In the genomic region with DNA sequence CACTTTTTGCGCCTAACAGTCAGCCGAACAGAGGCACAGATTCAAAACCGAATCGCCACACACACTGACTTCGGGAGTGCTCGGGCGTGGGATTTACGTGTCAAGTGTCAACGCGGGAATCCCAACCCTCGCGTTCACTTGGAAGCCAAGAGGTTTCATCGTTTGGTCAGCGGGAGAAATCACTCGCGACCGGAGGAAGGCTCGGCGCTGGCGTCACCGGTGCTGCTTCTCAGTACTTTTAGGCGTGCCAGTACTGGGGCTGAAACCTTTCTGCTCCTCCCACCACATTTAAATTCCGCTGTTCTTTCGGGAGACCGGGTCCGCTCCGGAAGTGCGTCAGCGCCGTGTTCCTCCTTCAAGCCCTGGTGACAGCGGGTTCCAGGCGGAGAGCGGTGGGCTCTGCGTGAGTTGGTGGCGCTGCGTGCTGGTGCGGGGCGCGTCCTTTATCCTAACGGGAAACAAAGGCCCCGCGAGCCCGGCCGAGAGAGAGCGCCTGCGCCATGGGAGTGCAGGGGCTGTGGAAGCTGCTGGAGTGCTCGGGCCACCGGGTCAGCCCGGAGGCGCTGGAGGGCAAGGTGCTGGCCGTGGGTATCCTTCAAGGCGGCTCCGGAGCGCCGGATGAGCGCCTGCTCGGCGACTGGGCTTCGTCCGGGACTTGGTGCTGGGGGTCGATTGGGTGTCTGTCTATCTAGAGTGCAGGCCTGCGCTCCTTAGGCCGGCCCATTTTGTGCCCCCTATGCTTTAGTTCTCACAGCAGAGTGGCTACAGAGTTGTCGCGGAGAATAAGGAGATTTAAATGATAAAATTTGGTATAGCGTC, we compare ENCODE assay signal across 8 mouse cellular contexts. TPM values are rescaled to one million over a fixed set of nuclear protein-coding genes. Genes with fewer than 3 reads are reported as not detected.
A peak's percentile ranks its signal among the peaks of the same experiment; 100 is the strongest.
DNase-seq lines count a peak whose midpoint lies in the region; ATAC-seq and TF ChIP-seq lines count a peak whose summit lies in the region.

A gene (plus strand): TSS at position 182 of the 819 bp plus-strand sequence.

- WGBS in hindbrain, postnatal 0 days, result under 1% methylated on average over 65 of the region's 66 CpGs

- TF ChIP-seq CTCF in hindbrain, postnatal 0 days (IDR thresholded peaks at IDR 0.05; ENCODE audit: low read depth), result no peak
- no peak for TF ChIP-seq CTCF in left cerebral cortex, adult 2 months (IDR thresholded peaks at IDR 0.05)

- DNase-seq in WW6 (ENCODE audit: low read depth, low spot score), result peak; percentile 85
- peak; percentile 58 to 78 for DNase-seq in cerebellum, postnatal 4 days (ENCODE audit: low spot score in 2 of 2)
- DNase-seq in gastrocnemius, adult 18-20 months (ENCODE audit: low spot score), result peak; percentile 89
- DNase-seq in hindbrain, postnatal 0 days (ENCODE audit: low spot score), result peak; percentile 94
- peak; percentile 85 to 86 for DNase-seq in left cerebral cortex, adult 2 months (ENCODE audit: extremely low spot score in 1 of 2, low spot score in 2 of 2)
- DNase-seq in right cerebral cortex, adult 2 months (ENCODE audit: low spot score in 2 of 2), result peak; percentile 86 to 89
- DNase-seq in urinary bladder, postnatal 14 days (ENCODE audit: low spot score), result peak; percentile 84

- ATAC-seq in hindbrain, postnatal 0 days, result peak; percentile 97
- ATAC-seq in megakaryocyte, adult 5-6 weeks (ENCODE audit: poor library complexity, severe bottlenecking), result peak; percentile 98

- H3K36me3 ChIP-seq in hindbrain, postnatal 0 days (ENCODE audit: insufficient read depth, low read length), result peaks cover 11% of the 10 kb centered on the region

- intact Hi-C loops in left cerebral cortex, adult 2 months (cut with DNase I), result loop anchor here (2.0 kb wide), 1 partner anchor 29 kb away; a partner anchor contains a TSS

- H3K27ac ChIP-seq in hindbrain, postnatal 0 days, result peak within 1 kb of the TSS; percentile 98
- H3K27ac ChIP-seq in left cerebral cortex, adult 2 months, result peak within 1 kb of the TSS; percentile 92

- peak within 1 kb of the TSS; percentile 96 for H3K9ac ChIP-seq in hindbrain, postnatal 0 days (replicated peaks; ENCODE audit: low read length)

- no peaks in the 10 kb centered on the region for H3K9me3 ChIP-seq in hindbrain, postnatal 0 days (ENCODE audit: low read length)

- H3K4me1 ChIP-seq in hindbrain, postnatal 0 days (ENCODE audit: insufficient read depth, low read length), result 0 out of 2 replicates have a peak, but pooled peaks cover 3% of the 10 kb centered on the region

- peak within 1 kb of the TSS; percentile 73 for H3K4me2 ChIP-seq in hindbrain, postnatal 0 days (ENCODE audit: low read depth, low read length)

- H3K27me3 ChIP-seq in hindbrain, postnatal 0 days (ENCODE audit: insufficient read depth, low read length), result no peaks in the 10 kb centered on the region

- H3K4me3 ChIP-seq in hindbrain, postnatal 0 days (ENCODE audit: low read length), result peak within 1 kb of the TSS; percentile 92
- peak within 1 kb of the TSS; percentile 85 for H3K4me3 ChIP-seq in left cerebral cortex, adult 2 months

RNA-seq across cellular contexts. Expression of the gene that starts here (rescaled TPM):
- total RNA-seq in gastrocnemius, adult 18-20 months (2021), result 10 to 100 TPM; 11.6 to 15.0 TPM
- 13.0 and 14.2 TPM in 2 replicates for total RNA-seq in hindbrain, postnatal 0 days (2014; rRNA removed)
- 19.8 and 21.0 TPM in 2 replicates for polyA plus RNA-seq in hindbrain, postnatal 0 days (2015; fragmentation: Nextera tagmentation; extraction: Ambion mirVana)
- total RNA-seq in left cerebral cortex, adult 2 months (2021), result 10 to 100 TPM; 24.6 TPM
- 7.5 and 7.7 TPM in 2 replicates for total RNA-seq in megakaryocyte, adult 5-6 weeks (2015)
- total RNA-seq in megakaryocyte, adult 5-6 weeks (2017), result 11.3 and 14.6 TPM in 2 replicates

Comparison
In these comparisons a context has a peak if more than half of its experiments do, and no peak if none do; other contexts are left out.
1. Peak in every context shown above with its lines: DNase-seq, ATAC-seq, H3K4me3 ChIP-seq and H3K27ac ChIP-seq.